Mouse (Mus musculus) megakaryocyte-erythroid progenitor cell, adult 5-6 weeks (primary cell): ENCODE measurements around the gene Fam169a. TPM values are rescaled to one million over a fixed set of nuclear protein-coding genes. Genes with fewer than 3 reads are reported as not detected.
A peak's percentile ranks its signal among the peaks of the same experiment; 100 is the strongest.
"Not testable (repeated sequence)": the region's sequence is repeated elsewhere in the genome, so short reads cannot be mapped to it uniquely, and the experiment has no call there.

ENCODE experiments used
- ATAC-seq: replicated peaks from 2 replicates; pipeline ENCODE4 v1.8.0; 2016; ENCODE audit warnings: mild to moderate bottlenecking, inconsistent platforms; ENCODE audit not compliant: severe bottlenecking, poor library complexity, low FRiP score, low TSS enrichment
- total RNA-seq, 2 experiments: library from RNA; stranded (forward) in 1 of 2; stranded (reverse) in 1 of 2; fragments of 200-1000, 215-1000 nt in 1 of 2; fragments of >200 nt in 1 of 2; fragmentation: Nextera tagmentation in 1 of 2; gene quantifications; 2 replicates each; pipeline ENCODE4 v1.2.3; 2014 to 2017

Gene Fam169a
- total RNA-seq, 2 experiments from 2014 or later = 0.44 to 1.3 TPM

- ATAC-seq = peak; percentile 55
Observed at GRCm38 (mm10) chr13:97071626-97072241, 4.6 kb downstream of the Fam169a start.

DNA sequence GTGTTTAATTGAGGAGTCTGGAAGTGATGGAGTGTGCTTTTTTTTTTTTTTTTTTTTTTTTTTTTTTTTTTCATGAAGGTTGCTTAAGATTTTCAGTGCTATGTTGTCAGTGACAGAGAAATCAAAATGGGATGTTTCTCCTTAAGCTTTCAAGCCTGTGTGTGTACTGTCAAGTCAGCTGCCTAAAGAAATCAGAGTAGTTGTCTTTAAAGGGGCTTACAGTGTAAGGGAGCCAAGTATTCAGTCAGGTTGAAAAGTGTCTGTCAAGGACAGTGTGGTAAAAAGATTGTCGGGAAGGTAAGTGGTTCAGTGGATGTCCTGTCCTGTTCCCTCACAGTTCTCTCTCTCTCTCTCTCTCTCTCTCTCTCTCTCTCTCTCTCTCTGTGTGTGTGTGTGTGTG, 6.4 kb downstream of the Fam169a start:
- no peak for ATAC-seq

DNA sequence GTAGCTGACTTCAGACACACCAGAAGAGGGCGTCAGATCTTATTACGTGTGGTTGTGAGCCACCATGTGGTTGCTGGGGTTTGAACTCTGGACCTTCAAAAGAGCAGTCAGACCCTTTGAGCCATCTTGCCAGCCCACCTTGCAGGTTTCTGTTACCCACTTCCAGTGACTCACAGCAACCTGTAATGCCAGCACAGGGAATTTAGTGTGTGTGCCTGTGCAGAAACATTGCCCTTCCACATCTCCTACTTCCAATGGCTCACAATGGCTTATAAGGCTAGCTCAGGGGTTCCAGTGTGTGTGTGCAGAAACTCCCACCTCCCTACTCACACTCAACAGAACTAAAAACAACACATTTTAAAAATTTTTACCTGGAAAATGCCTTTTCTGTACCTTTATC, 10.5 kb downstream of the Fam169a start:
- ATAC-seq = no peak

DNA sequence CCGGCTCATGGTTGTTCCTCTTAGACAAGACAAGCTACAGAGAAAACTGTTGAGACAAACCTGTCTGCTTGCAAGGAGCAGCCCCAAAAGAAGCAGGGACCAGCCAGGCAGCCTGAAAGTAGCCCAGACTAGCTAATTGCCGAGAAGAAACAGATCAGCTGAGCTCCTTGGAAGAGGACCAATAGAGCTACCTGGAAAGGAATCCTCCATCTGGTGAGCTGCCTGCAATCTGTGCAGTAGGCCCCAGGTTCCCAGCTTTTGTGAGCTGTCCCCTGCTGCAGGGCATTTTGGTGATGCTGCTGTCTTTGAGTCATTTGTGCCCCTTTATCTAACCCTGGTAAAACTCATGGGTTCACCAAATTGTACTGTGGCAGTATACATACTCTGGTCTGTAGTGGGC, 13.1 kb downstream of the Fam169a start:
- no peak for ATAC-seq

DNA sequence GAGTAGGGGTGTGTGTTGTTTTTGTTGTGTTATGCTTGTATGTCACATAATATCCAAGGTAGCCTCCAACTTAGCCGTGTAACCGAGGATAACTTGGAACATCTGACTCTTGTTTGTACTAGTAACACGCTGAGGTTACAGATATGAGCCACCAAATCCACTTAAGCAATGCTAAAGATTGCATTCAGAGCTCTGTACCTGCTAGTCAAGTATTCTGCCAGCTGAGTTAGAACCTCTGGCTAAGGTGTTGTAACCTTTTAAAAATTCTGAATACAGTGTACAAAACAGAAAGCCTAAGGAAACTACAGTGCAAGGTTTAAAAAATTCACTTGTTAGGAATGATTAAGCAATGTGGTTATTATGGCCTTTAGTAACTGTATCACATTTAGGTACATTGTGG, 13.5 kb downstream of the Fam169a start:
- no peak for ATAC-seq

DNA sequence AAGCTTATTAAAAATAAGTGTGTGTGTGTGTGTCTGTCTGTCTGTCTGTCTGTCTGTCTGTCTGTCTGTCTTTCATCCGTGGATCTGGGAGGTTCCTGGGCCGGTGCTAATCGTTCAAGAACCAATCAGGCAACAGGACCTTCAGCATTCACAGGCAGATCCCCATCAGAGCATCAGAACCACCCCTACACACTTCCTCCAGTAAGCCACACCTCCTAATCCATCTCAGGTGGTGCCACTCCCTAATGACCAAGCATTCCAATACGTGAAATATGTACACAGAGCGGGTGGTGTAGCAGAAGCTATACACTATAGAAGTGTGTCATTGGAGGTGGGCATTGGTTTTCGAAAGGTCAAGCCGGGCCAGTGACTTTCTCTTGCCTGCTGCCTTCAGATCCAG, 15.3 kb downstream of the Fam169a start:
- ATAC-seq = no peak

- peak; percentile 86 for ATAC-seq
Observed at GRCm38 (mm10) chr13:97086316-97086715, 19.2 kb downstream of the Fam169a start.

GRCm38 (mm10) chr13:97087421-97087820, 20.3 kb downstream of the Fam169a start:
- ATAC-seq = no peak

- no peak for ATAC-seq
Observed at GRCm38 (mm10) chr13:97088183-97088582, 21.1 kb downstream of the Fam169a start.

DNA sequence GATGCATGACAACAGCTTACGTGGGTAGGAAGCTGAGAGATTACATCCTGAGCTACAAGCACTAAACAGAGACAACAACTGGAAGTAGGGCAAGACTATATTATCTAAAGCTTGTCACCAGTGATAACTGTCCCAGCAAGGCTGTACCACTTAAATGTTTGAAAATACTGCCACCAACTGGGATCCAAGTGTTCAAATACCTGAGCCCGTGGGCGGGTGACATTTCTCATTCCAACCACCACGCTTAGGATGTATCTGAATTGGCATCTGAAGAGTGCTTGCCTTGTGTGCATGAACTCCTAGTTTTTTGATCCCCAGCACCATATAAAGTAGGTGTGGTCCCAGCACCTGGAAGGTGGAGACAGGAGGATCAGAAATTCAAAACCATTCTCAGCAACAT, 28.6 kb downstream of the Fam169a start:
- no peak for ATAC-seq

GRCm38 (mm10) chr13:97099187-97099852, 32.2 kb downstream of the Fam169a start, which contains the start of gene Gm6169:
Gm6169 (minus strand) TSS chr13:97099237.
- peak; percentile 86 for ATAC-seq

DNA sequence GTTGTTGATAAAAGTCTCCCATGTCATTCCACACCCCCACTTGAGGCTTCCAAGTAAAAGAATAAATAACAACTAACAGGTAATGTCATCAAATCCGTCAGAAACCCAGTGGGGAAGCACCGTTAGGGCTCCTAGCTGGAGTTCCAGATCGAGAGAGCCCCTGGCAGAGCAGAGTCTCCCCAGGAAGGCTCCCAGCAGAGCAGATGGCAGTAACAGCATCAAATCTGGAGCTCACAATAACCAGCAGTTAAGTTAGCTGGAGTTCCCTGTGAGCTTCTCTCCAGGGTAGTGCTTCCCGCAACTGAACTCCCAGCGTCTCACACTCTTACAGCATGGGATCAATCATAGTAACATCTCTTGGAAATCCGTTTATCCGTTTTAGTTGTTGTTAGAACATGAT, 37.9 kb downstream of the Fam169a start:
- ATAC-seq = no peak

DNA sequence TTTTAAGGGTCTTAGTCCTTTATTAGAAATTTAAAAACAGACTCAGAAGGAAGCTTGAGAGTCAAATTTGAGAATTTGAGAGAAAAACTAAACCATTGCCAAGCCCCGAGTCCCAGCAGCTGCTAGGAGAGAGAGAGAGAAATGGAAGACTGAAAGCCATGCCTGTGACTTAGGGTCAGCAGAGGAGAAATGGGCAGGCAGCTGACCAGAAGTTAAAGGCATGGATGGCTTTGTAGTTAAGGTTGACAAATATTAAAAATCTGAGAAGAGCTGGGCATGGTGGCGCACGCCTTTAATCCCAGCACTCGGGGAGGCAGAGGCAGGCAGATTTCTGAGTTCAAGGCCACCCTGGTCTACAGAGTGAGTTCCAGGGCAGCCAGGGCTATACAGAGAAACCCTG, 40.6 kb downstream of the Fam169a start:
- ATAC-seq = not testable (repeated sequence)

GRCm38 (mm10) chr13:97109046-97109445, 42.0 kb downstream of the Fam169a start:
- no peak for ATAC-seq

- no peak for ATAC-seq
Observed at GRCm38 (mm10) chr13:97121341-97121740, 54.3 kb downstream of the Fam169a start.

GRCm38 (mm10) chr13:97129654-97130053, 62.6 kb downstream of the Fam169a start:
- not testable (repeated sequence) for ATAC-seq

GRCm38 (mm10) chr13:97130413-97130812, 63.3 kb downstream of the Fam169a start:
- not testable (repeated sequence) for ATAC-seq

- ATAC-seq = peak; percentile 98
Observed at GRCm38 (mm10) chr13:97137466-97138400, 70.6 kb downstream of the Fam169a start, which contains the start of the genes Gfm2 and Nsa2. Gfm2 (plus strand) TSS chr13:97137937. Nsa2 (minus strand) TSS chr13:97137937.

GRCm38 (mm10) chr13:97138404-97138931, 71.4 kb downstream of the Fam169a start:
- ATAC-seq = not testable (repeated sequence)

DNA sequence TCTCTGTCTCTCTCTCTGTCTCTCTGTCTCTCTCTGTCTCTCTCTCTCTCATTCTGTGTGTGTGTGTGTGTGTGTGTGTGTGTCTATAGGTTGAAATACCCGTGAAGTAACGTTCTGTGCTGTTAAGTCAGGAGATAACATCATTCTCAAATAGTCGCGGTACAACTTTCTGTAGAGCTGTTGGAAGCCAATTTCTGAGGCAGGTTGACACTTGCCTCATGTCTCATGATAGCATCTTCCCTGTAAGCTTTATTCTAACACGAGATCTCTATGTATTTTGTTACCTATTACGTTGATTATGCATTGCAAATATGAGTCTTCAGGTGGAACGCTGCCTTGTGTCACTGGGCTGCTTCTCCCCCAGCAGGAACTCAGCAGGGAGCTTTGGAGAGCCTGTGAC, 75.2 kb downstream of the Fam169a start:
- ATAC-seq = no peak
